Mouse (Mus musculus) midbrain, embryonic 11.5 days (tissue): ENCODE data around the gene Ddx28. TPM values are rescaled to one million over a fixed set of nuclear protein-coding genes. Genes with fewer than 3 reads are reported as not detected.

Experiments used
- ATAC-seq: fragments of 200-750 bp; cut with Nextera tagmentation; 2 replicates; pipeline ENCODE4 v1.8.0; 2017; ENCODE audit warnings: moderate TSS enrichment, moderate library complexity; ENCODE audit not compliant: low FRiP score
- DNase-seq: peaks from one replicate; pipeline ENCODE4 v3.0.0; 2015; ENCODE audit warnings: low spot score; ENCODE audit errors: missing footprints
- H3K27ac ChIP-seq: fragments of 300-500 bp; sonication (generic); 2 replicates; pipeline ENCODE4 v1.5.1; 2014; ENCODE audit warnings: low read depth, low read length
- H3K27me3 ChIP-seq: fragments of 300-500 bp; sonication (generic); 2 replicates; pipeline ENCODE4 v1.6.1; 2014; ENCODE audit warnings: mild to moderate bottlenecking, low read length, moderate library complexity, mixed read lengths; ENCODE audit not compliant: control insufficient read depth, insufficient read depth
- H3K36me3 ChIP-seq: fragments of 300-500 bp; sonication (generic); 2 replicates; pipeline ENCODE4 v1.6.1; 2014; ENCODE audit warnings: mild to moderate bottlenecking, low read length, moderate library complexity, mixed read lengths; ENCODE audit not compliant: control insufficient read depth, insufficient read depth
- H3K4me1 ChIP-seq: fragments of 300-500 bp; sonication (generic); 2 replicates; pipeline ENCODE4 v1.6.1; 2014; ENCODE audit warnings: low read length; ENCODE audit not compliant: control insufficient read depth, insufficient read depth
- H3K4me2 ChIP-seq: fragments of 300-500 bp; sonication (generic); 2 replicates; pipeline ENCODE4 v1.6.1; 2014; ENCODE audit warnings: mild to moderate bottlenecking, moderate library complexity
- H3K4me3 ChIP-seq: fragments of 300-500 bp; sonication (generic); 2 replicates; pipeline ENCODE4 v1.5.1; 2014; ENCODE audit warnings: low read depth, low read length
- H3K9ac ChIP-seq: fragments of 300-500 bp; sonication (generic); 2 replicates; pipeline ENCODE4 v1.6.1; 2014; ENCODE audit warnings: low read length
- H3K9me3 ChIP-seq: fragments of 300-500 bp; sonication (generic); 2 replicates; pipeline ENCODE4 v1.6.1; 2016; ENCODE audit warnings: low read length; ENCODE audit not compliant: control insufficient read depth
- WGBS: fragments of 180-500 bp; shearing (Covaris S2); extraction: QIAGEN DNeasy Blood & Tissue Kit; methylation state at CpG from one replicate; pipeline ENCODE4 v1.1.7; 2014; 5-methylcytosine and 5-hydroxymethylcytosine counted together
- polyA plus RNA-seq: library from polyadenylated mRNA; unstranded; fragments of >200 nt; fragmentation: Nextera tagmentation; extraction: Ambion mirVana; gene quantifications from 2 replicates; pipeline ENCODE4 v1.2.1, GENCODE M21; 2014

Ddx28 gene
- polyA plus RNA-seq, 1 experiment from 2014 or later = 23.4 TPM

GRCm38 (mm10) chr8:106005875-106006274 lies 5.8 kb downstream of the Ddx28 start, which contains the start of gene Dpep2nb:
Gene Dpep2nb (minus strand): TSS chr8:106005975.
- Histone ChIP-seq H3K4me2 (no peak within 1 kb of the TSS), H3K4me3 (no peak within 1 kb of the TSS), H3K4me1 (peaks cover 10% of the 10 kb centered on the region), H3K9me3 (no peaks in the 10 kb centered on the region), H3K36me3 (no peaks in the 10 kb centered on the region), H3K9ac (no peak within 1 kb of the TSS), H3K27me3 (no peaks in the 10 kb centered on the region), H3K27ac (no peak within 1 kb of the TSS)
- no peak for ATAC-seq
- DNase-seq = no peak
- 75% methylated on average over 4 of the region's 4 CpGs for WGBS

DNA sequence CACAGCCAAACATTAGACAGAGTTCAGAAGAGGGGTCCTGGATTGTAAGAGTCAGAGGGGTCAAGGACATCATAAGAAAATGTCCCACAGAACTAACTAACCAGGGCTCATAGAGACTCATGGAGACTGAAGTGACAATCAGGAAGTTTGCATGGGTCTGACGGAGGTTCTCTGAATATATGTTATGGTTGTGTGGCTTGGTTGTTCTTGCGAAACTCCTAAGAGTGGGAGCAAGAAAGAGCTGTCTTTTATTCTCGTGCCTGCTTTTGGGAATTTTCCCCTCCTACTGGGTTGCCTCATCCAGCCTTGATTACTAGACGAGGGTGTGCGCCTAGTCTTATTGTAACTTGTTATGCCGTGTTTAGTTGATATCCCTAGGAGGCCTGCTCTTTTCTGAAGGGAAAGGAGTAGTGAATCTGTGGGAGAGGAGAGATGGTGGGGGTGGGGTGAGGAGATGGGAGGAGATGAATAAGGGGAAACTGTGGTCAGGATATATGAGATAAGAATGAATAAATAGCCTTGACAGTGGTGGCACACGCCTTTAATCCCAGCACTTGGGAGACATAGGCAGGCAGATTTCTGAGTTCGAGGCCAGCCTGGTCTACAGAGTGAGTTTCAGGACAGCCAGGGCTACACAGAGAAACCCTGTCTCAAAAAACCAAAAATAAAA lies 7.0 kb downstream of the Ddx28 start:
- Histone ChIP-seq H3K27me3 (no peaks in the 10 kb centered on the region), H3K36me3 (no peaks in the 10 kb centered on the region), H3K4me2 (no peak overlapping the region), H3K9me3 (no peaks in the 10 kb centered on the region), H3K4me3 (no peak overlapping the region), H3K9ac (no peak overlapping the region), H3K4me1 (peaks cover under 1% of the 10 kb centered on the region; the same call in 1 of the 2 replicates), H3K27ac (no peak overlapping the region)
- 83% methylated on average over 8 of the region's 8 CpGs for WGBS
- ATAC-seq (no peak), DNase-seq (no peak)

GRCm38 (mm10) chr8:106001908-106002307 lies 9.8 kb downstream of the Ddx28 start:
- 79% methylated on average over 4 of the region's 4 CpGs for WGBS
- Histone ChIP-seq H3K4me2 (no peak overlapping the region), H3K9me3 (no peaks in the 10 kb centered on the region), H3K4me3 (no peak overlapping the region), H3K9ac (no peak overlapping the region), H3K36me3 (no peaks in the 10 kb centered on the region), H3K27ac (no peak overlapping the region), H3K4me1 (no peaks in the 10 kb centered on the region), H3K27me3 (no peaks in the 10 kb centered on the region)
- DNase-seq = no peak
- no peak for ATAC-seq

DNA sequence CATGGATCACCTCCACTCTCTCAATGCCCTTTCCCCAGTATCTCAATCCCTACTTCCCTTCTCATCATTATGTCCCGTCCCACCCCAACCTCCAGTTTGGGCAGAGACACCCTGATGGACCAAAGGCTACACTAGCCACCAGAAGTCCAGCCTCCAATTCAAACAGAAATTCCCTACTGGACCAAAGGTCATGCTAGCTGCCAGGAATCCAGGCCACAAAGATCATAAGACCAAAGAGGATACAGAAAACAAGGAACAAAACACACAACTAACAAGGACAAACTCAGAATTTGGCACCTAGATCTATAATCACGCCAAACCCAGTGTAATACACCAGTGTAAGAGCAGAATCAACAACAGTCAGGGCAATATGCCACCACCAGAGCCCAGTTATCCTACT lies 12.7 kb downstream of the Ddx28 start:
- Histone ChIP-seq H3K27me3 (no peaks in the 10 kb centered on the region), H3K4me2 (no peak overlapping the region), H3K36me3 (no peaks in the 10 kb centered on the region), H3K9ac (no peak overlapping the region), H3K9me3 (no peaks in the 10 kb centered on the region), H3K27ac (no peak overlapping the region), H3K4me3 (no peak overlapping the region), H3K4me1 (no peaks in the 10 kb centered on the region)
- WGBS = 89% methylated on average over 2 of the region's 2 CpGs
- DNase-seq = no peak
- ATAC-seq = no peak

DNA sequence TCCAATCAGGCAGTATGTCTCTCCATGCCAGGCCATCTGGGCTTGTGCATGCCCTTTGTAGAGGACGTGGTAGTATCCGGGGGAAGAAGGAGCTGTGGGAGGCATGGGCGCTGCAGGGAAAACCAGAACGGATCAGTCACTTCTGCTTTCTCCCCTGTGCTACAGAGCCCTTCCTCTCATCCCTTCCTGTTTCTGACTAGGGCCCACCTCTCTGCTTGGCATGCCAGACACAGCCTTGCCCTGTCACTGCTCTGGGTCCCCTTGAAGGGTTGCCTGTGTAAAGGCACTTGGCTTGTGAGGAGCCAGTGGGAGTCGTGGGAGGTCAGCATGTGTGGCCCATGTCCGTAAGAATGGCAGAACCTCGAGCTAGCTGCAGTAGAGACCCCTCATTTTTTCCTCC lies 15.3 kb downstream of the Ddx28 start:
- no peaks in the 10 kb centered on the region for H3K27me3 ChIP-seq
- H3K4me3 ChIP-seq = no peak overlapping the region
- H3K9me3 ChIP-seq = no peaks in the 10 kb centered on the region
- no peak overlapping the region for H3K4me2 ChIP-seq
- no peak overlapping the region for H3K9ac ChIP-seq
- no peaks in the 10 kb centered on the region for H3K4me1 ChIP-seq
- H3K27ac ChIP-seq = no peak overlapping the region
- no peaks in the 10 kb centered on the region for H3K36me3 ChIP-seq
- 86% methylated on average over 7 of the region's 7 CpGs for WGBS
- no peak for DNase-seq
- ATAC-seq = no peak

GRCm38 (mm10) chr8:105993226-105993625 lies 18.5 kb downstream of the Ddx28 start:
- Histone ChIP-seq H3K4me1 (no peaks in the 10 kb centered on the region), H3K4me2 (no peak overlapping the region), H3K27ac (no peak overlapping the region), H3K9ac (no peak overlapping the region), H3K4me3 (no peak overlapping the region), H3K9me3 (no peaks in the 10 kb centered on the region), H3K36me3 (no peaks in the 10 kb centered on the region; the same call in 1 of the 2 replicates), H3K27me3 (no peaks in the 10 kb centered on the region)
- 61% methylated on average over 4 of the region's 4 CpGs for WGBS
- DNase-seq = no peak
- no peak for ATAC-seq

DNA sequence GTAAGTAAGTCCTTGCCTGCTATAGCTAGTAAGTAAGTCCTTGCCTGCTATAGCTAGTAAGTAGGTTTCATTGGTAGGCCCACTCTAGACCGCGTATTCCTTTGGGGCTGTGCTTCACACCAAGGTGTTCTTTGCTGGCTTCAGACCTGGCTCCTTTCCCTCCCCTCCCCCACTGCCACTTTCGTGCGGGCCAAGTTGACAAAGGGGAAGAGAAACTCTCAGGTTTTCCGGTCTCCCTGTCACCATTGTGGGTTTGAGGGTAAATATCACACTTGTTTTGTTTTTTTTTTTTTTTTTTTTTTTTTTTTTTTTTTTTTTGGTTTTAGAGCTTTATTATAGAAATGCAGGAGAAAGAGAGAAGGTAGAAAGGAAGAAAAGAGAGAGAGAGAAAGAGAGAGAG lies 19.2 kb downstream of the Ddx28 start:
- Histone ChIP-seq H3K4me3 (no peak overlapping the region), H3K4me2 (no peak overlapping the region), H3K36me3 (no peaks in the 10 kb centered on the region; the same call in 1 of the 2 replicates), H3K4me1 (no peaks in the 10 kb centered on the region), H3K27ac (no peak overlapping the region), H3K9ac (no peak overlapping the region), H3K9me3 (no peaks in the 10 kb centered on the region), H3K27me3 (no peaks in the 10 kb centered on the region)
- DNase-seq = no peak
- WGBS = 82% methylated on average over 5 of the region's 5 CpGs
- ATAC-seq = no peak

DNA sequence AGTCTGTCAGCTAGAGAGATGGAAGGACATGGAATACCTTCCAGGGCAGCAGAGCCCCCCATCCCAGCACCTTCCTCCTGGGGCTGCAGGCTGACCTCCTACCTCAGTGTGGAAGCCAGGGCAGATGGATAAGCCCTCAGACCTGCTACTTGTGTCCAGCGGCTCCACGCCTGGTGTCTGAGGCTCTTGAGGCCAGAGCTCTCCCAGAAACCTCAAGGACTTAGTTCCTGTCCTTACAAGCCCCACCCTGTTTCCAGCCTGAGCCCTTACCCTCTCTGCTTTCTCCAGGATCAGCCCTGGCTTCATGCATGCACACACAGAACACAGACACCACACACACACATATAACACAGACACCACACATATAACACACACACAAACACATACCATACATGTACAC lies 20.1 kb downstream of the Ddx28 start:
- Histone ChIP-seq H3K36me3 (no peaks in the 10 kb centered on the region; the same call in 1 of the 2 replicates), H3K4me1 (no peaks in the 10 kb centered on the region), H3K4me3 (no peak overlapping the region), H3K27ac (no peak overlapping the region), H3K9me3 (no peaks in the 10 kb centered on the region), H3K27me3 (no peaks in the 10 kb centered on the region), H3K9ac (no peak overlapping the region), H3K4me2 (no peak overlapping the region)
- ATAC-seq (no peak), DNase-seq (no peak)
- 91% methylated on average over 2 of the region's 2 CpGs for WGBS

- H3K4me3 ChIP-seq = no peak within 1 kb of the TSS
- DNase-seq (peak; percentile 96), ATAC-seq (no peak)
- no peak within 1 kb of the TSS for H3K27ac ChIP-seq
- peak within 1 kb of the TSS; percentile 30; the same call in 1 of the 2 replicates for H3K9ac ChIP-seq
- no peaks in the 10 kb centered on the region for H3K4me1 ChIP-seq
- H3K27me3 ChIP-seq = no peaks in the 10 kb centered on the region
- H3K4me2 ChIP-seq = no peak within 1 kb of the TSS
- 15% methylated on average over 15 of the region's 15 CpGs for WGBS
- H3K9me3 ChIP-seq = no peaks in the 10 kb centered on the region
- no peaks in the 10 kb centered on the region; the same call in 1 of the 2 replicates for H3K36me3 ChIP-seq
Measured at GRCm38 (mm10) chr8:105990856-105991387, 20.8 kb downstream of the Ddx28 start, which contains the start of gene Dus2. Gene Dus2 (plus strand): TSS chr8:105991337.
